1 mouse cellular context compared by ENCODE assay signal in genomic region chr11:104558651-104559403, GRCm38 (mm10).
TF ChIP-seq lines count a peak whose summit lies in the region.

No protein-coding gene starts in this region.

TF ChIP-seq in CH12.LX, 34 proteins besides CTCF, POLR2A, EP300 and RAD21:
- TF ChIP-seq JUND (conservative IDR thresholded peaks at IDR 0.05; ENCODE audit: low read depth, low read length) (no peak), CHD2 (IDR thresholded peaks at IDR 0.05; ENCODE audit: low read length) (peak; percentile 51; the same call in 1 of the 2 replicates)
